Mouse (Mus musculus) cerebellum, postnatal 4 days (tissue): ENCODE data around the gene Enpp5.

ENCODE experiments used
- DNase-seq, 2 experiments: peaks; one replicate each; pipeline ENCODE4 v3.0.0; 2022; ENCODE audit warnings: low spot score in 2 of 2, mixed read lengths in 1 of 2

Gene Enpp5

GRCm38 (mm10) chr17:44078631-44079350, at the start of gene Enpp5:
Enpp5 (plus strand) TSS chr17:44078813.
- DNase-seq: peak; percentile 75 to 84

GRCm38 (mm10) chr17:44029616-44030015, 49.0 kb upstream of the Enpp5 start:
- no peak for DNase-seq

GRCm38 (mm10) chr17:44030776-44031587, 47.6 kb upstream of the Enpp5 start:
- DNase-seq: no peak

GRCm38 (mm10) chr17:44035005-44035404, 43.6 kb upstream of the Enpp5 start:
- DNase-seq: no peak

GRCm38 (mm10) chr17:44038656-44039055, 40.0 kb upstream of the Enpp5 start:
- DNase-seq: peak in 1 of 2 experiments; percentile 55

GRCm38 (mm10) chr17:44040449-44040848, 38.2 kb upstream of the Enpp5 start:
- no peak for DNase-seq

GRCm38 (mm10) chr17:44042301-44042700, 36.3 kb upstream of the Enpp5 start:
- no peak for DNase-seq

- no peak for DNase-seq
Measured at GRCm38 (mm10) chr17:44042861-44043260, 35.8 kb upstream of the Enpp5 start.

GRCm38 (mm10) chr17:44053427-44053826, 25.2 kb upstream of the Enpp5 start:
- no peak for DNase-seq

- no peak for DNase-seq
Measured at GRCm38 (mm10) chr17:44057123-44057522, 21.5 kb upstream of the Enpp5 start.

- DNase-seq: no peak
Measured at GRCm38 (mm10) chr17:44058145-44058544, 20.5 kb upstream of the Enpp5 start.

- no peak for DNase-seq
Measured at GRCm38 (mm10) chr17:44060781-44061180, 17.8 kb upstream of the Enpp5 start.

- no peak for DNase-seq
Measured at GRCm38 (mm10) chr17:44061289-44061890, 17.2 kb upstream of the Enpp5 start.

- DNase-seq: no peak
Measured at GRCm38 (mm10) chr17:44068876-44069275, 9.7 kb upstream of the Enpp5 start.

- DNase-seq: no peak
Measured at GRCm38 (mm10) chr17:44071680-44072079, 6.9 kb upstream of the Enpp5 start.

- DNase-seq: no peak
Measured at GRCm38 (mm10) chr17:44075601-44076000, 3.0 kb upstream of the Enpp5 start.

- DNase-seq: no peak
Measured at GRCm38 (mm10) chr17:44076051-44076680, 2.4 kb upstream of the Enpp5 start.

- no peak for DNase-seq
Measured at GRCm38 (mm10) chr17:44077146-44077842, 1.3 kb upstream of the Enpp5 start.

GRCm38 (mm10) chr17:44077843-44078160, 811 bp upstream of the Enpp5 start:
- DNase-seq: no peak

GRCm38 (mm10) chr17:44083156-44083555, 4.5 kb downstream of the Enpp5 start:
- no peak for DNase-seq

GRCm38 (mm10) chr17:44088226-44088625, 9.6 kb downstream of the Enpp5 start:
- DNase-seq: no peak

- DNase-seq: no peak
Measured at GRCm38 (mm10) chr17:44090916-44091315, 12.3 kb downstream of the Enpp5 start.
